Mouse (Mus musculus) spleen, adult 2 months (tissue): Measurements from ENCODE around the gene Camk2b.

Source experiments
- CTCF ChIP-seq: fragments of 200-500 bp; IDR thresholded peaks from 2 replicates; pipeline ENCODE4 v1.5.1; 2011; ENCODE audit warnings: mild to moderate bottlenecking, inconsistent platforms; ENCODE audit not compliant: insufficient read depth, insufficient read length, insufficient replicate concordance; ENCODE audit errors: extremely low read depth
- POLR2A ChIP-seq: fragments of 200-500 bp; IDR thresholded peaks from 2 replicates; pipeline ENCODE4 v1.6.1; 2011; ENCODE audit warnings: low read depth, low read length, inconsistent platforms

- TF ChIP-seq CTCF (no peak), POLR2A (no peak)
These were observed 32.4 kb downstream of the Camk2b start for GRCm38 (mm10) chr11:6033801-6034200.
